Mouse (Mus musculus) MEL (cell line): ENCODE measurements around the gene Pde8b.

Source experiments
- CTCF ChIP-seq, 3 experiments: IDR thresholded peaks in 2 of 3; conservative IDR thresholded peaks in 1 of 3; 2 replicates each; pipeline ENCODE4 v1.5.1; 2011 to 2012; ENCODE audit warnings: low read length in 3 of 3, low read depth in 2 of 3, mild to moderate bottlenecking in 2 of 3, improper control_type of control experiment in 1 of 3, inconsistent platforms in 1 of 3, mixed read lengths in 1 of 3, moderate library complexity in 1 of 3; ENCODE audit not compliant: control insufficient read depth in 1 of 3, insufficient read depth in 1 of 3, poor library complexity in 1 of 3, severe bottlenecking in 1 of 3
- EP300 ChIP-seq, 2 experiments: IDR thresholded peaks; 2 replicates each; pipeline ENCODE4 v1.6.1; 2011; ENCODE audit warnings: improper control_type of control experiment in 2 of 2, low read length in 2 of 2, low read depth in 1 of 2, mild to moderate bottlenecking in 1 of 2
- GATA1 ChIP-seq: IDR thresholded peaks from 2 replicates; pipeline ENCODE4 v1.6.1; 2011; ENCODE audit warnings: low read depth, low read length, improper control_type of control experiment
- KAT2A ChIP-seq: conservative IDR thresholded peaks from 2 replicates; pipeline ENCODE4 v1.6.1; 2012; ENCODE audit warnings: low read depth, low read length, improper control_type of control experiment, inconsistent platforms
- MEF2A ChIP-seq: IDR thresholded peaks from 2 replicates; pipeline ENCODE4 v1.6.1; 2014; ENCODE audit warnings: low read depth, mild to moderate bottlenecking, inconsistent platforms, low read length, improper control_type of control experiment; ENCODE audit not compliant: poor library complexity, insufficient replicate concordance, severe bottlenecking; ENCODE audit errors: extremely low read depth
- NELFE ChIP-seq: IDR thresholded peaks from 2 replicates; pipeline ENCODE4 v1.6.1; 2011; ENCODE audit warnings: low read depth, low read length, improper control_type of control experiment
- RAD21 ChIP-seq: IDR thresholded peaks from 2 replicates; pipeline ENCODE4 v1.6.1; 2011; ENCODE audit warnings: mild to moderate bottlenecking, low read depth, low read length, improper control_type of control experiment
- USF1 ChIP-seq: IDR thresholded peaks from 2 replicates; pipeline ENCODE4 v1.6.1; 2014; ENCODE audit warnings: low read depth, mild to moderate bottlenecking, inconsistent platforms, low read length, improper control_type of control experiment, moderate library complexity

- no peak for TF ChIP-seq MEF2A
- TF ChIP-seq EP300 (IDR thresholded peaks at IDR 0.05; ENCODE audit: low read depth in 1 of 2, low read length in 2 of 2), result no peak
- TF ChIP-seq CTCF (IDR thresholded peaks at IDR 0.05 in 2 of 3, conservative IDR thresholded peaks at IDR 0.05 in 1 of 3; ENCODE audit: control insufficient read depth in 1 of 3, insufficient read depth in 1 of 3, low read depth in 2 of 3, low read length in 3 of 3, poor library complexity in 1 of 3, severe bottlenecking in 1 of 3), result no peak
- TF ChIP-seq NELFE, result no peak
- no peak for TF ChIP-seq RAD21
- no peak for TF ChIP-seq GATA1
- no peak for TF ChIP-seq USF1
- no peak for TF ChIP-seq KAT2A
These were observed 193.4 kb downstream of the Pde8b start for GRCm38 (mm10) chr13:95056501-95057280.
